Mouse (Mus musculus): Measurements from ENCODE around the gene Celf2. TPM values are rescaled to one million over a fixed set of nuclear protein-coding genes. Genes with fewer than 3 reads are reported as not detected.
A peak's percentile ranks its signal among the peaks of the same experiment; 100 is the strongest.

Gene Celf2
- polyA plus RNA-seq, 1 experiment from 2014 or later, result 131 TPM

DNA sequence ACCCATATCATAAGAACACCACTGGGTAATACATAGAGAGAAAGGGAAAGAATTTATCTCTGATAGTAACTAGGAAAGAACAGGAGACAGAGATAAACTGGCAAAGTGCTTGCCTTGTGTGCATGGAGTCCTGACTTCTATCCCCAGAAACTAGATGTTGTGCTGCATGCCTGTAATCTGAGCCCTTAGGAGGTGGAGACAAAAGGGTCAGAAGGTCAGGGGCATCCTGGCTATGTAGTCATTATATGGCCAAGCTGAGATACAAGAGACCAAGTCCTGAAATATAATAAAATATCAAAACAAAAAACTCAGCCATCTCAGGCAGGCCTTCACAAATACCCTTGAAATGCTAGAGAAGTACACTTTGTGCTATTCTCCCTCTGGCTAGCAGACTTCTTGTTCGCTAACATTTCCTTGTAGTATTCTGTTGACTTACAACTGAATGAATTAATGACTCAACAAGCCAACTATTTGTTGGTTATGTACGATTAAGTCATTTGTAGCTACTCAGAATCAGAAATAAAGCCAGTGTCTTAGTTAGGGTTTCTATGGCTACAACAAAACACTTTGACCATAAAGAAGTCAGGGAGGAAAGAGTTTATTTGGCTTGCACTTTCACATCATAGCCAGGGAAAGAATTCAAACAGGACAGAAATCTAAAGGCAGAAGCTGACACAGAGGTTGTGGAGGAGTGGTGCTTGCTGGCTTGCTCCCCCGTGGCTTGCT is 284.9 kb downstream of the Celf2 start:
- no peaks in the 10 kb centered on the region for H3K27me3 ChIP-seq

DNA sequence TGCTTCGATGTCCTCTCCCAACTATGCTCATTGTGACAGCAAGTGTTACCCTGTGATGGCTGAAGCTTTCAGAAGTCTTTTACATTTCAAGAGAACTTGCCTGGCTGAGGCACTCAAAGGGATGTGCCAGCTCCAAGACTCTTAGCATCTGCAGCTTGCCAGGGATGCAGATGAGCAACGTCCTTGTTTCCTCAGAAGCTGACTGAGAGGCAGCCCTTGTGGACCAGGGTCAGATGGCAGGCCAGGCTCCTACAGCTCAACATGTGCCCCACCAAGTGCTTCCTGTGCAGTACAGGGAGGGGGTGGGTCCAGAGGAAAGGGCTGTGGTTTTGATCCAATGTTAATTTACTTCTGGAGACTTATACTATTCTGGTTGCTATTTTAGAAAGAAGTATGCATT is 285.8 kb downstream of the Celf2 start:
- Histone ChIP-seq H3K4me2 (replicated peaks) (no peak overlapping the region), H3K36me3 (no peaks in the 10 kb centered on the region), H3K4me1 (no peaks in the 10 kb centered on the region), H3K9ac (replicated peaks) (no peak overlapping the region), H3K4me3 (no peak overlapping the region), H3K27ac (replicated peaks) (no peak overlapping the region), H3K9me3 (no peaks in the 10 kb centered on the region), H3K27me3 (no peaks in the 10 kb centered on the region)
- no peak for ATAC-seq (ENCODE audit: low FRiP score, low read depth)
- 59% methylated on average over 2 of the region's 2 CpGs for WGBS

More for the DNA sequence above, 284.9 kb downstream of the Celf2 start:
- no peaks in the 10 kb centered on the region for H3K4me1 ChIP-seq
- H3K36me3 ChIP-seq, result no peaks in the 10 kb centered on the region
- no peak overlapping the region for H3K27ac ChIP-seq (replicated peaks)
- no peak overlapping the region for H3K4me2 ChIP-seq (replicated peaks)
- no peaks in the 10 kb centered on the region for H3K9me3 ChIP-seq
- WGBS, result 72% methylated on average over 3 of the region's 3 CpGs
- no peak overlapping the region for H3K4me3 ChIP-seq
- H3K9ac ChIP-seq (replicated peaks), result no peak overlapping the region
- no peak for ATAC-seq (ENCODE audit: low FRiP score, low read depth)

DNA sequence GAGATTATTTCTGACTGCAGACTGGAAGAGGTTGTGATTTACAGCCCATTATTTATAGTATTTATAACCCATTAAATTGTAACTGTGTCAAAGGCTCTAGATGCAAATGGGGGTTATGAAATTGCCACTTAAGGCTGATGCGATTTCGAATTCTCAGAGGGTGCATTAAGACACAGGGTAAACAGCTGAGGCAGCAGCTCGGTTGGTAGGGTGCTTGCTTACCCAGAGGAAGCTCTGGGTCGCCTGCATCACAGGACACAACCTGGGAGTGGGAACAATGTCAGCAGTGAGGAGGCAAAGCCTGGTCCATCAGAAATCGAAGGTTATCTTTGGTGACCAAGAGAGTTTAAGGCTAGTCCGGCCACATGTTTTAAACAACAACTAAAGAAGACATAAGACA is 286.5 kb downstream of the Celf2 start:
- H3K27me3 ChIP-seq, result no peaks in the 10 kb centered on the region
- WGBS, result 81% methylated on average over 6 of the region's 6 CpGs
- no peak for ATAC-seq (ENCODE audit: low FRiP score, low read depth)
- no peak overlapping the region for H3K9ac ChIP-seq (replicated peaks)
- no peak overlapping the region for H3K27ac ChIP-seq (replicated peaks)
- no peaks in the 10 kb centered on the region for H3K36me3 ChIP-seq
- H3K4me1 ChIP-seq, result no peaks in the 10 kb centered on the region
- no peaks in the 10 kb centered on the region for H3K9me3 ChIP-seq
- no peak overlapping the region for H3K4me3 ChIP-seq
- no peak overlapping the region for H3K4me2 ChIP-seq (replicated peaks)

DNA sequence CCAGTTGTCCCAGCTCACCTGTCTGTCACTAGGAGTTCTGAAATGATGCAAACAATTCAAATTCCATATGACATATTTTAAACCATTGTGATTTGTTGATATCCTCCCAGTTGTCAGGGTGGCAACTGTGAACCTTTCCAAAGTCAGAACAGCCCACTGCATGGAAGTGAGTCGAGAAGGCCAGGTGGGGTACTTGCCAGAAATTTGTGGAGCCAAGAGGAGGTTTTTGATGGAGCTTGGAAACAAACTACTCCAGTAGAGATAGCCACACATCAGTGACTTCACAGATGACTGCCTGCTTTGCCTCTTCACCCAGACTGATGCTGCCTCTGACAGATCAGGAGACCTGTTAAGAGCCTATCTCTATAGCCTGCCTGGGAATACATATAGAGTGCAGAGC is 287.5 kb downstream of the Celf2 start:
- Histone ChIP-seq H3K27me3 (no peaks in the 10 kb centered on the region), H3K4me1 (no peaks in the 10 kb centered on the region), H3K36me3 (no peaks in the 10 kb centered on the region), H3K4me2 (replicated peaks) (no peak overlapping the region), H3K4me3 (no peak overlapping the region), H3K9me3 (no peaks in the 10 kb centered on the region), H3K9ac (replicated peaks) (no peak overlapping the region), H3K27ac (replicated peaks) (no peak overlapping the region)
- 87% methylated on average over 1 of the region's 1 CpGs for WGBS
- ATAC-seq (ENCODE audit: low FRiP score, low read depth), result no peak

DNA sequence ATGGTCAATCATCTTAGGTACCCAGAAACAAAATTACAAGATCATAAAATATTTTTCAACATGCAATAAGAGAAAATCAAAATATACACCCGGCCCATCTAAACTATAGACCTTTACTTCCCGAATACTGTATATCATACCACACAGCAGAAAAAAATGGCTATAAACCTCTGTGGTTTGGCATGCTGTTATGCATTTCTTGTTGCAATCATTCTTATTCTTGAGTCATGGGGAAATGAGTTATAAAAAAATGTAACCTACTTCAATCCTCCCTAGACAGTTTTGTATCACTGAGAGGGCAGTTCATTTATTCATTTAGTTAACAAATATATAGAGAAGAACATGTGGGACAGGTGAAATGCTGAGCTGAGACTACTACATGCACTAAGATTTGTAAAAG is 291.3 kb downstream of the Celf2 start:
- Histone ChIP-seq H3K36me3 (no peaks in the 10 kb centered on the region), H3K9me3 (no peaks in the 10 kb centered on the region), H3K4me3 (no peak overlapping the region), H3K27me3 (no peaks in the 10 kb centered on the region), H3K9ac (replicated peaks) (no peak overlapping the region), H3K27ac (replicated peaks) (no peak overlapping the region), H3K4me2 (replicated peaks) (no peak overlapping the region), H3K4me1 (no peaks in the 10 kb centered on the region)
- no peak for ATAC-seq (ENCODE audit: low FRiP score, low read depth)
- WGBS, result 95% methylated on average over 2 of the region's 2 CpGs

- Histone ChIP-seq H3K9me3 (no peaks in the 10 kb centered on the region), H3K27me3 (no peaks in the 10 kb centered on the region), H3K4me2 (replicated peaks) (peak overlapping the region; percentile 9; the same call in 1 of the 2 replicates), H3K4me1 (peaks cover 6% of the 10 kb centered on the region), H3K4me3 (no peak overlapping the region), H3K27ac (replicated peaks) (0 out of 2 replicates have a peak overlapping the region, but pooled peaks have one; percentile 4), H3K9ac (replicated peaks) (no peak overlapping the region), H3K36me3 (no peaks in the 10 kb centered on the region)
- peak; percentile 82 for ATAC-seq (ENCODE audit: low FRiP score, low read depth)
- WGBS, result 34% methylated on average over 15 of the region's 15 CpGs
These were observed 301.5 kb downstream of the Celf2 start for GRCm38 (mm10) chr2:7207691-7208504.

DNA sequence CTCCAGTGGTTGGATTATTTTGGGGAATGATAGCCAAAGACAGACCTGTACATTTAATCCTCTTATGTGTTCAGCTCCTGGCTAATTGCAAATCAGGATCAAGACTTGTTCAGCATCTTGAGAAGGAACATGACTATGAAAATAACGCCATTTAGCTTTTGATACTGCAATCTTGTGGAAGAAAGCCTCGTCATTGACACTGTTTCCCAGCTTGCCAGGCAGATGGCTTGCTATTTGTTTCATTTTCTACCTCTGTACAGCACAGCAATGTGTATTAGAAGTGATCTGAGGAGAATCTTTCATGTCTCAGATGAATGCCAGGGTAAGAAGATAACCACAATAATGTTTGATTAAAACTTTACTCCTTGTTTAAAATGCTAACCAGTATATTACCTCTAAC is 315.9 kb downstream of the Celf2 start:
- no peak overlapping the region for H3K9ac ChIP-seq (replicated peaks)
- no peak for ATAC-seq (ENCODE audit: low FRiP score, low read depth)
- no peak overlapping the region for H3K27ac ChIP-seq (replicated peaks)
- H3K27me3 ChIP-seq, result no peaks in the 10 kb centered on the region
- H3K4me1 ChIP-seq, result no peaks in the 10 kb centered on the region
- WGBS, result 71% methylated on average over 2 of the region's 2 CpGs
- H3K4me3 ChIP-seq, result no peak overlapping the region
- no peaks in the 10 kb centered on the region for H3K9me3 ChIP-seq
- H3K36me3 ChIP-seq, result no peaks in the 10 kb centered on the region
- no peak overlapping the region for H3K4me2 ChIP-seq (replicated peaks)

GRCm38 (mm10) chr2:7179186-7179585 is 330.2 kb downstream of the Celf2 start:
- 81% methylated on average over 1 of the region's 1 CpGs for WGBS
- Histone ChIP-seq H3K36me3 (no peaks in the 10 kb centered on the region), H3K4me3 (no peak overlapping the region), H3K27me3 (no peaks in the 10 kb centered on the region), H3K9ac (replicated peaks) (no peak overlapping the region), H3K27ac (replicated peaks) (no peak overlapping the region), H3K4me2 (replicated peaks) (no peak overlapping the region), H3K9me3 (no peaks in the 10 kb centered on the region), H3K4me1 (no peaks in the 10 kb centered on the region)
- ATAC-seq (ENCODE audit: low FRiP score, low read depth), result no peak

DNA sequence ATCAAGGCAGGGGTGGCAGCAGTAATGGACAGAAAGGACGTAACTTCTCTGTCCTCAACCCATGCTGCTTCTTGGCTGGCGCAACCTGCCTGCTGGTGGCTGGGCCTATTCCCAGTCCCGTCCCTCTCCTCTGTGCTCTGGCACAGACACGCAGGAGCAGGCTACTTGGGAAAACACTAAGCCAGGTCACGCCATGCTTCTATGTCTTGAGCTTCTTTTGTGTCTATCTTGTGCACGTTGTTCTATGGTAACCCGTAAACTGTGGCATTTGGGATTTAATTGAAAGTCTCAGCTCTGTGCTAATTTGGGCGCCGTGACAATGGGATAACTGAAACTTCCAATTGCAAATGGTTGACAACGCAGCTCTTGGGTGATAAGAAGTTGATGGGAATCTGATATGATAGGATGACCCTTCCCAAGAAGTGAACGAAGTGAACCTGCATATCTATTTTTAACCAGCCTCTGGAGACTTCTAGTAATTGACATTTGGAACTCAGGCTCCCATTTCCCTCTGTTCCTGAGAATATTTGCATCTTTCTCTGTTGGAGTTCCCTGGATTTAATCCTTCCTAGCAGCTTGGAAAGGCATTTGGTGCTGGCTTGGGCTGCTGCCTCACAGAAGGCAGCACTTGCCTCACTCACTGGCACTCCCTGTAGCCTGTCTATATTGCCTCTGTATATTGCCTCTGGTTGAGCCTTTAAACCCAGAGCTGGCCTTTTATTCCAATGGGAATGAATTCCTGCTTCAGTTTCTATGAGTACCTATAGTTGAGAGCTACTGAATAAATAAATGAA is 335.9 kb downstream of the Celf2 start:
- Histone ChIP-seq H3K9ac (replicated peaks) (no peak overlapping the region), H3K27ac (replicated peaks) (no peak overlapping the region), H3K4me1 (no peaks in the 10 kb centered on the region), H3K27me3 (no peaks in the 10 kb centered on the region), H3K4me2 (replicated peaks) (no peak overlapping the region), H3K36me3 (no peaks in the 10 kb centered on the region), H3K4me3 (no peak overlapping the region), H3K9me3 (no peaks in the 10 kb centered on the region)
- no peak for ATAC-seq (ENCODE audit: low FRiP score, low read depth)
- 71% methylated on average over 11 of the region's 11 CpGs for WGBS

- WGBS, result 54% methylated on average over 8 of the region's 8 CpGs
- Histone ChIP-seq H3K4me3 (no peak overlapping the region), H3K4me1 (no peaks in the 10 kb centered on the region), H3K36me3 (no peaks in the 10 kb centered on the region), H3K9me3 (no peaks in the 10 kb centered on the region), H3K27ac (replicated peaks) (no peak overlapping the region), H3K27me3 (no peaks in the 10 kb centered on the region), H3K4me2 (replicated peaks) (no peak overlapping the region), H3K9ac (replicated peaks) (no peak overlapping the region)
- no peak for ATAC-seq (ENCODE audit: low FRiP score, low read depth)
These were observed 338.2 kb downstream of the Celf2 start for GRCm38 (mm10) chr2:7171087-7171696.

GRCm38 (mm10) chr2:7165786-7166185 is 343.6 kb downstream of the Celf2 start:
- no peak overlapping the region for H3K27ac ChIP-seq (replicated peaks)
- no peaks in the 10 kb centered on the region for H3K9me3 ChIP-seq
- H3K4me3 ChIP-seq, result no peak overlapping the region
- no peak overlapping the region for H3K4me2 ChIP-seq (replicated peaks)
- no peaks in the 10 kb centered on the region for H3K4me1 ChIP-seq
- no peak for ATAC-seq (ENCODE audit: low FRiP score, low read depth)
- 74% methylated on average over 3 of the region's 3 CpGs for WGBS
- H3K9ac ChIP-seq (replicated peaks), result no peak overlapping the region
- no peaks in the 10 kb centered on the region for H3K36me3 ChIP-seq
- no peaks in the 10 kb centered on the region for H3K27me3 ChIP-seq

Data from midbrain, embryonic 12.5 days (tissue).